Mouse (Mus musculus): Measurements from ENCODE around the gene Acot2. TPM values are rescaled to one million over a fixed set of nuclear protein-coding genes. Genes with fewer than 3 reads are reported as not detected.
A peak's percentile ranks its signal among the peaks of the same experiment; 100 is the strongest.
"Not testable (repeated sequence)": the region's sequence is repeated elsewhere in the genome, so short reads cannot be mapped to it uniquely, and the experiment has no call there.

Gene Acot2
- polyA plus RNA-seq (2015; fragmentation: Nextera tagmentation; extraction: Ambion mirVana) = 11.8 and 13.4 TPM in 2 replicates

- Histone ChIP-seq H3K27me3 (replicated peaks) (no peaks in the 10 kb centered on the region), H3K9me3 (no peaks in the 10 kb centered on the region), H3K4me3 (peak within 1 kb of the TSS; percentile 59), H3K27ac (peak within 1 kb of the TSS; percentile 92), H3K4me1 (peaks cover 9% of the 10 kb centered on the region), H3K4me2 (peak within 1 kb of the TSS; percentile 61), H3K36me3 (replicated peaks) (no peaks in the 10 kb centered on the region), H3K9ac (peak within 1 kb of the TSS; percentile 67)
- under 1% methylated on average over 80 of the region's 80 CpGs for WGBS
- peak; percentile 95 for ATAC-seq (replicated peaks)
Measured at GRCm38 (mm10) chr12:83987583-83988441, at the start of gene Acot2. Acot2 (plus strand) TSS chr12:83987861.

GRCm38 (mm10) chr12:83938592-83938991 lies 49.1 kb upstream of the Acot2 start:
- not testable (repeated sequence) for H3K27me3 ChIP-seq (replicated peaks); H3K4me1 ChIP-seq; H3K36me3 ChIP-seq (replicated peaks); H3K4me2 ChIP-seq; H3K9me3 ChIP-seq; H3K9ac ChIP-seq; H3K4me3 ChIP-seq; H3K27ac ChIP-seq; ATAC-seq (replicated peaks)
- 42% methylated on average over 1 of the region's 1 CpGs for WGBS

- H3K4me2 ChIP-seq = no peak overlapping the region
- H3K36me3 ChIP-seq (replicated peaks) = no peaks in the 10 kb centered on the region
- no peak overlapping the region for H3K27ac ChIP-seq
- no peaks in the 10 kb centered on the region for H3K27me3 ChIP-seq (replicated peaks)
- ATAC-seq (replicated peaks) = no peak
- H3K4me3 ChIP-seq = no peak overlapping the region
- no peaks in the 10 kb centered on the region for H3K4me1 ChIP-seq
- WGBS = 69% methylated on average over 2 of the region's 2 CpGs
- no peaks in the 10 kb centered on the region for H3K9me3 ChIP-seq
- H3K9ac ChIP-seq = no peak overlapping the region
Measured at GRCm38 (mm10) chr12:83939332-83939731, 48.3 kb upstream of the Acot2 start.

GRCm38 (mm10) chr12:83940031-83940430 lies 47.6 kb upstream of the Acot2 start:
- Histone ChIP-seq H3K4me3 (no peak overlapping the region), H3K36me3 (replicated peaks) (no peaks in the 10 kb centered on the region), H3K9ac (no peak overlapping the region), H3K27me3 (replicated peaks) (no peaks in the 10 kb centered on the region), H3K9me3 (no peaks in the 10 kb centered on the region), H3K4me1 (no peaks in the 10 kb centered on the region), H3K27ac (no peak overlapping the region), H3K4me2 (no peak overlapping the region)
- no peak for ATAC-seq (replicated peaks)
- 53% methylated on average over 4 of the region's 4 CpGs for WGBS

- H3K27ac ChIP-seq = no peak overlapping the region
- H3K4me2 ChIP-seq = no peak overlapping the region
- no peaks in the 10 kb centered on the region for H3K36me3 ChIP-seq (replicated peaks)
- H3K4me1 ChIP-seq = no peaks in the 10 kb centered on the region
- no peaks in the 10 kb centered on the region for H3K9me3 ChIP-seq
- WGBS = 72% methylated on average over 3 of the region's 3 CpGs
- ATAC-seq (replicated peaks) = no peak
- no peaks in the 10 kb centered on the region for H3K27me3 ChIP-seq (replicated peaks)
- H3K4me3 ChIP-seq = no peak overlapping the region
- no peak overlapping the region for H3K9ac ChIP-seq
Measured at GRCm38 (mm10) chr12:83941938-83942337, 45.7 kb upstream of the Acot2 start.

GRCm38 (mm10) chr12:83947260-83947811 lies 40.3 kb upstream of the Acot2 start:
- no peak overlapping the region for H3K9ac ChIP-seq
- no peaks in the 10 kb centered on the region for H3K9me3 ChIP-seq
- no peaks in the 10 kb centered on the region for H3K27me3 ChIP-seq (replicated peaks)
- H3K36me3 ChIP-seq (replicated peaks) = no peaks in the 10 kb centered on the region
- no peak for ATAC-seq (replicated peaks)
- 89% methylated on average over 8 of the region's 8 CpGs for WGBS
- no peak overlapping the region for H3K4me2 ChIP-seq
- H3K4me3 ChIP-seq = no peak overlapping the region
- H3K4me1 ChIP-seq = peaks cover 18% of the 10 kb centered on the region
- H3K27ac ChIP-seq = no peak overlapping the region

GRCm38 (mm10) chr12:83949043-83949442 lies 38.6 kb upstream of the Acot2 start:
- Histone ChIP-seq H3K36me3 (replicated peaks) (0 out of 2 replicates have a peak, but pooled peaks cover 3% of the 10 kb centered on the region), H3K4me1 (peaks cover 33% of the 10 kb centered on the region), H3K27me3 (replicated peaks) (no peaks in the 10 kb centered on the region), H3K4me3 (no peak overlapping the region), H3K27ac (no peak overlapping the region), H3K9me3 (no peaks in the 10 kb centered on the region), H3K4me2 (no peak overlapping the region), H3K9ac (no peak overlapping the region)
- WGBS = 86% methylated on average over 4 of the region's 4 CpGs
- ATAC-seq (replicated peaks) = no peak

GRCm38 (mm10) chr12:83949776-83950492 lies 37.7 kb upstream of the Acot2 start:
- Histone ChIP-seq H3K9ac (no peak overlapping the region), H3K4me3 (peak overlapping the region; percentile 81), H3K9me3 (no peaks in the 10 kb centered on the region), H3K4me2 (peak overlapping the region; percentile 79), H3K27ac (no peak overlapping the region), H3K27me3 (replicated peaks) (no peaks in the 10 kb centered on the region), H3K4me1 (peaks cover 35% of the 10 kb centered on the region), H3K36me3 (replicated peaks) (0 out of 2 replicates have a peak, but pooled peaks cover 3% of the 10 kb centered on the region)
- 30% methylated on average over 11 of the region's 11 CpGs for WGBS
- ATAC-seq (replicated peaks) = no peak

GRCm38 (mm10) chr12:83950493-83950839 lies 37.2 kb upstream of the Acot2 start, which contains the start of gene Riox1:
Riox1 (plus strand) TSS chr12:83950608.
- peak; percentile 96 for ATAC-seq (replicated peaks)
- no peaks in the 10 kb centered on the region for H3K27me3 ChIP-seq (replicated peaks)
- WGBS = under 1% methylated on average over 36 of the region's 37 CpGs

GRCm38 (mm10) chr12:83950840-83951701 lies 36.6 kb upstream of the Acot2 start:
- H3K9me3 ChIP-seq = no peaks in the 10 kb centered on the region
- H3K4me2 ChIP-seq = peak overlapping the region; percentile 79
- no peaks in the 10 kb centered on the region for H3K27me3 ChIP-seq (replicated peaks)
- H3K4me3 ChIP-seq = peak overlapping the region; percentile 81
- 0 out of 2 replicates have a peak, but pooled peaks cover 3% of the 10 kb centered on the region for H3K36me3 ChIP-seq (replicated peaks)
- H3K27ac ChIP-seq = peak overlapping the region; percentile 81
- peak overlapping the region; percentile 79 for H3K9ac ChIP-seq
- peaks cover 35% of the 10 kb centered on the region for H3K4me1 ChIP-seq
- WGBS = under 1% methylated on average over 111 of the region's 116 CpGs
- peak; percentile 77 for ATAC-seq (replicated peaks)

More at GRCm38 (mm10) chr12:83950493-83950839, 37.2 kb upstream of the Acot2 start, which contains the start of gene Riox1:
- Histone ChIP-seq H3K9me3 (no peaks in the 10 kb centered on the region), H3K4me3 (peak within 1 kb of the TSS; percentile 81), H3K9ac (peak within 1 kb of the TSS; percentile 79), H3K27ac (peak within 1 kb of the TSS; percentile 81), H3K36me3 (replicated peaks) (0 out of 2 replicates have a peak, but pooled peaks cover 3% of the 10 kb centered on the region), H3K4me1 (peaks cover 35% of the 10 kb centered on the region), H3K4me2 (peak within 1 kb of the TSS; percentile 79)

- Histone ChIP-seq H3K4me1 (peaks cover 35% of the 10 kb centered on the region), H3K9ac (peak overlapping the region; percentile 79), H3K36me3 (replicated peaks) (0 out of 2 replicates have a peak, but pooled peaks cover 6% of the 10 kb centered on the region), H3K9me3 (no peaks in the 10 kb centered on the region), H3K27ac (peak overlapping the region; percentile 81; the same call in 1 of the 2 replicates), H3K4me3 (peak overlapping the region; percentile 81), H3K4me2 (peak overlapping the region; percentile 79), H3K27me3 (replicated peaks) (no peaks in the 10 kb centered on the region)
- ATAC-seq (replicated peaks) = no peak
- 67% methylated on average over 32 of the region's 32 CpGs for WGBS
Measured at GRCm38 (mm10) chr12:83951711-83952575, 35.7 kb upstream of the Acot2 start.
